Mouse (Mus musculus): ENCODE data around the gene Spaca5.

Gene Spaca5

GRCm38 (mm10) chrX:21068106-21068505, at the start of gene Spaca5:
TSS of gene Spaca5 (plus strand) at chrX:21068406.
- no peak for DNase-seq

- peak; percentile 4 for DNase-seq
These were observed 6.7 kb upstream of the Spaca5 start for GRCm38 (mm10) chrX:21061460-21061859.

GRCm38 (mm10) chrX:21061866-21062543, 6.2 kb upstream of the Spaca5 start, which contains the start of gene Zfp182:
TSS of gene Zfp182 (minus strand) at chrX:21062316.
- peak; percentile 79 for DNase-seq

- DNase-seq, result no peak
These were observed 5.7 kb upstream of the Spaca5 start for GRCm38 (mm10) chrX:21062544-21062890.

- no peak for DNase-seq
These were observed 20.4 kb downstream of the Spaca5 start for GRCm38 (mm10) chrX:21088645-21088982.

- DNase-seq, result peak; percentile 58
These were observed 21.0 kb downstream of the Spaca5 start, which contains the start of gene Zfp300 for GRCm38 (mm10) chrX:21088983-21089866. TSS of gene Zfp300 (minus strand) at chrX:21089527.

- no peak for DNase-seq
These were observed 21.6 kb downstream of the Spaca5 start for GRCm38 (mm10) chrX:21089867-21090239.

- DNase-seq, result no peak
These were observed 47.3 kb downstream of the Spaca5 start, which contains the start of gene Ssxa1 for GRCm38 (mm10) chrX:21115520-21115919. TSS of gene Ssxa1 (plus strand) at chrX:21115820.

All from kidney, adult 18-20 months (tissue).